Mouse (Mus musculus) embryonic facial prominence, embryonic 13.5 days (tissue): Measurements from ENCODE around the gene Polr1e. TPM values are rescaled to one million over a fixed set of nuclear protein-coding genes. Genes with fewer than 3 reads are reported as not detected.
A peak's percentile ranks its signal among the peaks of the same experiment; 100 is the strongest.
"Not testable (repeated sequence)": the region's sequence is repeated elsewhere in the genome, so short reads cannot be mapped to it uniquely, and the experiment has no call there.

Experiments used
- ATAC-seq: fragments of 200-750 bp; cut with Nextera tagmentation; 2 replicates; pipeline ENCODE4 v1.8.0; 2017; ENCODE audit warnings: low read depth; ENCODE audit not compliant: insufficient number of reproducible peaks, insufficient read depth, low FRiP score, low TSS enrichment
- H3K27ac ChIP-seq: fragments of 300-500 bp; sonication (generic); 2 replicates; pipeline ENCODE4 v1.5.1; 2015; ENCODE audit warnings: moderate library complexity, mild to moderate bottlenecking, inconsistent platforms
- H3K27me3 ChIP-seq: fragments of 300-500 bp; sonication (generic); 2 replicates; pipeline ENCODE4 v1.6.1; 2015; ENCODE audit warnings: mild to moderate bottlenecking, inconsistent platforms
- H3K36me3 ChIP-seq: fragments of 300-500 bp; sonication (generic); 2 replicates; pipeline ENCODE4 v1.6.1; 2015; ENCODE audit warnings: mild to moderate bottlenecking, inconsistent platforms
- H3K4me1 ChIP-seq: fragments of 300-500 bp; sonication (generic); 2 replicates; pipeline ENCODE4 v1.6.1; 2015; ENCODE audit warnings: inconsistent platforms
- H3K4me2 ChIP-seq: fragments of 300-500 bp; sonication (generic); 2 replicates; pipeline ENCODE4 v1.6.1; 2015; ENCODE audit warnings: moderate library complexity, mild to moderate bottlenecking, inconsistent platforms
- H3K4me3 ChIP-seq: fragments of 300-500 bp; sonication (generic); 2 replicates; pipeline ENCODE4 v1.5.1; 2015; ENCODE audit warnings: mild to moderate bottlenecking, inconsistent platforms
- H3K9ac ChIP-seq: fragments of 300-500 bp; sonication (generic); 2 replicates; pipeline ENCODE4 v1.6.1; 2015; ENCODE audit warnings: mild to moderate bottlenecking, inconsistent platforms
- H3K9me3 ChIP-seq: fragments of 300-500 bp; sonication (generic); 2 replicates; pipeline ENCODE4 v1.6.1; 2016; ENCODE audit warnings: inconsistent platforms
- WGBS: fragments of 180-500 bp; shearing (Covaris S2); methylation state at CpG from one replicate; pipeline ENCODE4 v1.1.7; 2015; ENCODE audit warnings: mixed read lengths; 5-methylcytosine and 5-hydroxymethylcytosine counted together
- polyA plus RNA-seq: library from polyadenylated mRNA; unstranded; fragments of >200 nt; fragmentation: Nextera tagmentation; extraction: Ambion mirVana; gene quantifications from 2 replicates; pipeline ENCODE4 v1.2.1, GENCODE M21; 2015

Gene Polr1e
- polyA plus RNA-seq, 1 experiment from 2014 or later, result 48.9 TPM

DNA sequence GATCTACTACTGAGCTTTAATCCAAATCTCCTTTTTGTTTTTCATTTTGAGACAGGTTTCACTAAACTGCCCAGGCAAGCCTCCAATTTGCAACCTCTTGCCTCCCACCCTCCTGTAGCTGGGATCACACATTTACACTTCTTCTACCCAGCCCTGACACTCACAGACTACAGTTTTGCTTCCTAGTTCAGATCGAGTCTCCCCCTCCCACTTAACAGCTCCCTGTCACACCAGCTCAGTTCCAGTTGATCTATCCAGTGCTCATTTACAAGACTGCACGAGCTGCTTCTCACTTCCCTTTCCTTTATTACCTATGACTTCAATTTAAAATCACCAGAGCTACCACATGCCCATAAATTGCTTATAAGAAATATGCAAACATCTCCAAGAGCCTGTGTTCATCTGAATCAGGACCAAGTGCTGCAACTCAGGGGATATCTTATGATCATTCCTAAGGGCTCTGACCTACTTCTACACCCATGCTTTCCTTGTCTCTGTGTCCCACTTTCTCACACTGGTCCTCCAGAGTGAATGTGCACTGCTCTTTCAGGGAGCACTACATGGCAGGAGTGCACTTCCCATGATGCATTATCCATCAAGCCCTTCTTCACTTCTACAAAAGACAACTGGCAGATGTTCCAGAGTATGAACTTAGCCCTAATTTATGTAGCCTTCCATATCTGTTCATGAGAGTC is 47.8 kb downstream of the Polr1e start:
- H3K4me1 ChIP-seq, result 0 out of 2 replicates have a peak, but pooled peaks cover 7% of the 10 kb centered on the region
- H3K27me3 ChIP-seq, result no peaks in the 10 kb centered on the region
- no peak for ATAC-seq
- H3K27ac ChIP-seq, result no peak overlapping the region
- H3K9me3 ChIP-seq, result no peaks in the 10 kb centered on the region
- no peak overlapping the region for H3K4me3 ChIP-seq
- 57% methylated on average over 2 of the region's 2 CpGs for WGBS
- H3K9ac ChIP-seq, result no peak overlapping the region
- H3K4me2 ChIP-seq, result no peak overlapping the region
- peaks cover 12% of the 10 kb centered on the region for H3K36me3 ChIP-seq

- no peaks in the 10 kb centered on the region for H3K27me3 ChIP-seq
- no peak overlapping the region for H3K4me3 ChIP-seq
- no peaks in the 10 kb centered on the region for H3K9me3 ChIP-seq
- peaks cover 12% of the 10 kb centered on the region; the same call in 1 of the 2 replicates for H3K4me1 ChIP-seq
- 0 out of 2 replicates have a peak, but pooled peaks have one; percentile 43 for ATAC-seq
- peaks cover 6% of the 10 kb centered on the region; the same call in 1 of the 2 replicates for H3K36me3 ChIP-seq
- no peak overlapping the region for H3K9ac ChIP-seq
- 85% methylated on average over 4 of the region's 4 CpGs for WGBS
- H3K27ac ChIP-seq, result no peak overlapping the region
- H3K4me2 ChIP-seq, result no peak overlapping the region
Observed at GRCm38 (mm10) chr4:45067742-45068141, 49.4 kb downstream of the Polr1e start.

GRCm38 (mm10) chr4:45072261-45072973 is 54.0 kb downstream of the Polr1e start:
- no peak for ATAC-seq
- no peak overlapping the region for H3K4me2 ChIP-seq
- H3K4me3 ChIP-seq, result no peak overlapping the region
- H3K9me3 ChIP-seq, result no peaks in the 10 kb centered on the region
- peaks cover 6% of the 10 kb centered on the region; the same call in 1 of the 2 replicates for H3K36me3 ChIP-seq
- no peak overlapping the region for H3K27ac ChIP-seq
- H3K27me3 ChIP-seq, result no peaks in the 10 kb centered on the region
- 64% methylated on average over 15 of the region's 15 CpGs for WGBS
- H3K9ac ChIP-seq, result no peak overlapping the region
- H3K4me1 ChIP-seq, result peaks cover 15% of the 10 kb centered on the region; the same call in 1 of the 2 replicates

DNA sequence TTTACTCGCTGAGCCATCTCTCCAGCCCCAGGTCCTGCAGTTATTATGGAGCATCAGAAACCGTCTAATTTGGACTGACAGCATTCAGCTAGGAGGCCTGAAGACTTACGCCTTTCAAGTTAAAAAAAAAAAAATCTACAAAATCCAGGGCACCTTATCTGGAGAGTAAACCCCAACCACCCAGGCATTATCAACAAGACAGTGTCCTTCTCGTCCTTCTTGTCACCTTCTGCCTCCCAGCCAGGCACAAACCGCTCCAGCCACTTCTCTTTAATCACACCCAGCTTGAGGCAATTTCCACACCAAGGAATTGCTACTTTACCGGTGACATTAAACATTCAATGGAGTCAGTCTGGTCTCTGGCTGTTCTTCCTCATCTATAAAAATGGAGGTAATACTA is 55.2 kb downstream of the Polr1e start:
- no peak overlapping the region for H3K9ac ChIP-seq
- peaks cover 12% of the 10 kb centered on the region for H3K36me3 ChIP-seq
- H3K27ac ChIP-seq, result no peak overlapping the region
- 74% methylated on average over 6 of the region's 6 CpGs for WGBS
- peaks cover 15% of the 10 kb centered on the region; the same call in 1 of the 2 replicates for H3K4me1 ChIP-seq
- no peak overlapping the region for H3K4me2 ChIP-seq
- H3K9me3 ChIP-seq, result no peaks in the 10 kb centered on the region
- ATAC-seq, result no peak
- H3K4me3 ChIP-seq, result no peak overlapping the region
- no peaks in the 10 kb centered on the region for H3K27me3 ChIP-seq

DNA sequence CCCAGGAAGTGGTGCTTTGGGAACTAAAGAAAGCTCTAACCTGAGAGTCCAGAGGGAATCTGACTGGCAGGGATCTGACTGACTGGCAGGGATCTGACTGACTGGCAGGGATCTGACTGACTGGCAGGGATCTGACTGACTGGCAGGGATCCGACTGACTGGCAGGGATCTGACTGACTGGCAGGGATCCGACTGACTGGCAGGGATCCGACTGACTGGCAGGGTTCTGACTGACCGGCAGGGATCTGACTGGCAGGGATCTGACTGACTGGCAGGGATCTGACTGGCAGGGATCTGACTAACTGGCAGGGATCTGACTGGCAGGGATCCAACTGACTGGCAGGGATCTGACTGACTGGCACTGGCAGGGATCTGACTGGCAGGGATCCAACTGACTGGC is 62.7 kb downstream of the Polr1e start:
- H3K4me2 ChIP-seq, H3K4me3 ChIP-seq, H3K9ac ChIP-seq, ATAC-seq, H3K27me3 ChIP-seq, H3K27ac ChIP-seq, H3K9me3 ChIP-seq: not testable (repeated sequence)
- 91% methylated on average over 4 of the region's 4 CpGs for WGBS
- H3K36me3 ChIP-seq, result peaks cover 13% of the 10 kb centered on the region
- H3K4me1 ChIP-seq, result peaks cover 14% of the 10 kb centered on the region

DNA sequence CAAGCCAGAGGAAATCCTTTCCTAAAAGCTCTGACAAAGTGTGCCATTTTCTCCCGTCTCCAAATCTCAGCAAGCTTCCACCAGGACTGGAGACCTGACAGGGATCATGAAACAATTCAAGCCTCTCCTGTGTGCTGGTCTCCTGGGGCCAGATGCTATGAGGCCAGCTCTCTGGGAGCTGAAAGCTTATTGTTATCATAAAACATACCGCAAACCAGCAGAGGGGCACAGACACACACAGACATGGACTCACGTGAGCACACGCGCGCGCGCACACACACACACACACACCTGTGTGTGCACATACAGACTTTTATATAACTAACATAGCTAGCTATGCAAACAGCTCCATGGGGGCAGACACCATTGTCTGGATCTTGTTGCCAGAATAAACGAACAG is 64.6 kb downstream of the Polr1e start:
- Histone ChIP-seq H3K4me3 (peak overlapping the region; percentile 91), H3K27me3 (no peaks in the 10 kb centered on the region), H3K9ac (peak overlapping the region; percentile 44; the same call in 1 of the 2 replicates), H3K4me1 (peaks cover 14% of the 10 kb centered on the region), H3K36me3 (peaks cover 10% of the 10 kb centered on the region), H3K27ac (no peak overlapping the region), H3K9me3 (no peaks in the 10 kb centered on the region), H3K4me2 (peak overlapping the region; percentile 64)
- ATAC-seq, result no peak
- WGBS, result 79% methylated on average over 9 of the region's 9 CpGs

DNA sequence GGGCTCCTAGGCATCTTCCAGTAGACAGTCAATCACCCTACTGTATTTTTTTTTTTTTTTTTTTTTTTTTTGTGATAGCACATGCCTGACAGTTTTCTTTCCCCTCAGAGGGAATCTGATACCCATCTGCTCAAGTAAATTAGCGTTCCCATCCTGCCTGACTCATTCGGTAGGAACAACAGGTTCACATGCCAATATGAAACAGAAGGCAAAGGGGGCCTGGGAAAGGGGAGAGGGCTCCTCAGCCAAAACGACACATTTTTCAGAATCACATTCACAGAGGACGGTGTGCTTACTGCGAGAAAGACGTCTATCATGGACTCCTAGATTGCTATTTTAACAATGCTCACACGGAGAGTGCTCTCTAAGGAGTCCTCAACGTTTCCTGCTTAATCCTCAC is 65.1 kb downstream of the Polr1e start:
- Histone ChIP-seq H3K4me3 (peak overlapping the region; percentile 91), H3K36me3 (peaks cover 7% of the 10 kb centered on the region), H3K4me1 (peaks cover 14% of the 10 kb centered on the region), H3K9ac (peak overlapping the region; percentile 92), H3K27ac (no peak overlapping the region), H3K9me3 (no peaks in the 10 kb centered on the region), H3K4me2 (peak overlapping the region; percentile 64), H3K27me3 (no peaks in the 10 kb centered on the region)
- under 1% methylated on average over 8 of the region's 8 CpGs for WGBS
- no peak for ATAC-seq

DNA sequence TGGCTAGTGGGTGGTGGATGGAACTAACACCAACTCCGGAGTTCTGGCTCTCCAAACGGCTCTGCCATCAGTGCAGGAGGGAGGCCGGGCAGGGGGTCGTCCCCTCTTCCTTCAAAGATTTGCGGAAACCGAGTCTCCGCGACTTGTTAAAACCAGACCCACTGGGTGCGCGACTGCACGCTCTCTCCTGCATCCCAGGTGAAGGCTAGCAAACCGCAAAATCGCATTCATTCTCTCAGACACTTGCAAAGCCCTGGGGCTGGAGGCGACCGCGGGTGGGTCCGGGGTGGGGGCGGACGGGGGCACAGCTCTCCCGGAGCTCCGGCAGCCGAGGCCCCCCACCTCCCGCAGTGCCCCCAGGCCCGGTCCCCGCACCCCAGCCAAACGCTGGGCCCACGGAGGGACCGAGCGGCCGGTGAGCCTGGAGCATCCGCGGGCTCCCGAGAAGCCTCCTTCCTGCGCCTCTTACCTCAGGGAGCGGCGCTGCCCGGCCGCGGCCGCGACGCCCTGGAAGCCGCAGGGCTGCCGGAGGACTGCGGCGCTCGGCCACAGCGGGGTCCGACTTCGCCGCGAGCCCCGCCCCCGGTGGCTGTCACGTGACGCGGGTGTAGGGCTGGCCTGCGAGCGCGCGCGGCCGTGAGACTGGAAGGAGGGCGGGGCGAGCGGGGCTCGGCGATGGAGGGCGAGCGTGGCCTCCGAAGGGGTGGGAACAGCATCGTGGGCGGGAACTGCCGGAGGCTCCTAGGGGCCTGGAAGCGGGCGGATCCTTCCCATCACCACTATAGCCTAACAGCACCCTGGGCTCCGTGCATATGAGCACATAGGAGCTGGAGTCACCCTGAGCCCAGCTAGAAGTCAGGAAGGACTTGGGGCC is 65.9 kb downstream of the Polr1e start, which contains the start of gene Fbxo10:
Gene Fbxo10, minus strand, starts transcription at position 584 of the 874 bp plus-strand sequence.
- peaks cover 14% of the 10 kb centered on the region for H3K4me1 ChIP-seq
- under 1% methylated on average over 59 of the region's 77 CpGs for WGBS

DNA sequence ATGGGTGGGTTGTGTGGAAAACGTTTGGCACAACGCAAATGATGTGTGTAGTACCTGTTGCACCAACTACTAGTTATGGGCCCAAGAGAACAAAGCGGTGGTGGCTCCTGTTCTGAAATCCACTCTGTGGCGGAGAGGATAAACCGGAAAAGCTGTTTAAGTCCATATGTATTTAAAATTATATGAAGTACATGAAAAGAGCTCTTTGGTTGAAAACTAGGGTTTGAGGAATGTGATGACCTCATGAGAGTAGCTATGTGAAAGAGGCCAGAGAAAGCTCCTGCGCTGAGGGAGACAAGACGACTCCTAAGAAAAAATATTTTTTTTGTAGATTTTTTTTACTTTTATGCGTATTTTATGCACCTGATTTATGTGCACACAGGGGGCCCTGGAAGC is 66.5 kb downstream of the Polr1e start:
- 0 out of 2 replicates have a peak, but pooled peaks have one; percentile 7 for ATAC-seq
- peaks cover 14% of the 10 kb centered on the region for H3K4me1 ChIP-seq
- no peaks in the 10 kb centered on the region for H3K9me3 ChIP-seq
- H3K9ac ChIP-seq, result peak overlapping the region; percentile 60; the same call in 1 of the 2 replicates
- H3K36me3 ChIP-seq, result no peaks in the 10 kb centered on the region
- 34% methylated on average over 8 of the region's 8 CpGs for WGBS
- H3K4me3 ChIP-seq, result peak overlapping the region; percentile 91
- H3K4me2 ChIP-seq, result peak overlapping the region; percentile 64
- peak overlapping the region; percentile 81 for H3K27ac ChIP-seq
- no peaks in the 10 kb centered on the region for H3K27me3 ChIP-seq

More for the DNA sequence above, 65.9 kb downstream of the Polr1e start, which contains the start of gene Fbxo10:
- peak; percentile 94 for ATAC-seq
- H3K27me3 ChIP-seq, result no peaks in the 10 kb centered on the region
- peak within 1 kb of the TSS; percentile 91 for H3K4me3 ChIP-seq
- H3K4me2 ChIP-seq, result peak within 1 kb of the TSS; percentile 64
- peak within 1 kb of the TSS; percentile 92 for H3K9ac ChIP-seq
- peak within 1 kb of the TSS; percentile 81 for H3K27ac ChIP-seq
- H3K36me3 ChIP-seq, result no peaks in the 10 kb centered on the region
- no peaks in the 10 kb centered on the region for H3K9me3 ChIP-seq
